Mouse (Mus musculus): ENCODE measurements around the gene Ly6g. TPM values are rescaled to one million over a fixed set of nuclear protein-coding genes. Genes with fewer than 3 reads are reported as not detected.
"Not testable (repeated sequence)": the region's sequence is repeated elsewhere in the genome, so short reads cannot be mapped to it uniquely, and the experiment has no call there.

The Ly6g gene
- polyA plus RNA-seq (2012; ENCODE audit: insufficient read depth, insufficient read length, missing spikeins) = not detected in 2 replicates

GRCm38 (mm10) chr15:75154940-75155339, at the start of gene Ly6g:
Gene Ly6g (plus strand): TSS chr15:75155240.
- Histone ChIP-seq H3K4me3 (ENCODE audit: insufficient read depth, low read depth, low read length) (no peak within 1 kb of the TSS), H3K27ac (replicated peaks; ENCODE audit: low read depth, low read length) (no peak within 1 kb of the TSS)

GRCm38 (mm10) chr15:75110424-75110823, 44.6 kb upstream of the Ly6g start:
- H3K27ac ChIP-seq (replicated peaks; ENCODE audit: low read depth, low read length); H3K4me1 ChIP-seq (ENCODE audit: control insufficient read depth, insufficient read depth, insufficient read length, low read length); H3K4me3 ChIP-seq (ENCODE audit: insufficient read depth, low read depth, low read length): not testable (repeated sequence)

More at GRCm38 (mm10) chr15:75154940-75155339, at the start of gene Ly6g:
- H3K4me1 ChIP-seq (ENCODE audit: control insufficient read depth, insufficient read depth, insufficient read length, low read length) = no peaks in the 10 kb centered on the region

GRCm38 (mm10) chr15:75111861-75112630, 43.0 kb upstream of the Ly6g start, which contains the start of gene Ly6c2:
Gene Ly6c2 (minus strand): TSS chr15:75111970.
- H3K27ac ChIP-seq (replicated peaks; ENCODE audit: low read depth, low read length); H3K4me3 ChIP-seq (ENCODE audit: insufficient read depth, low read depth, low read length); H3K4me1 ChIP-seq (ENCODE audit: control insufficient read depth, insufficient read depth, insufficient read length, low read length): not testable (repeated sequence)

- Histone ChIP-seq H3K4me1 (ENCODE audit: control insufficient read depth, insufficient read depth, insufficient read length, low read length) (no peaks in the 10 kb centered on the region), H3K27ac (replicated peaks; ENCODE audit: low read depth, low read length) (no peak overlapping the region), H3K4me3 (ENCODE audit: insufficient read depth, low read depth, low read length) (no peak overlapping the region)
Measured at GRCm38 (mm10) chr15:75116525-75116924, 38.5 kb upstream of the Ly6g start.

GRCm38 (mm10) chr15:75117481-75117880, 37.6 kb upstream of the Ly6g start:
- not testable (repeated sequence) for H3K27ac ChIP-seq (replicated peaks; ENCODE audit: low read depth, low read length); H3K4me3 ChIP-seq (ENCODE audit: insufficient read depth, low read depth, low read length); H3K4me1 ChIP-seq (ENCODE audit: control insufficient read depth, insufficient read depth, insufficient read length, low read length)

GRCm38 (mm10) chr15:75118742-75119141, 36.3 kb upstream of the Ly6g start:
- not testable (repeated sequence) for H3K4me1 ChIP-seq (ENCODE audit: control insufficient read depth, insufficient read depth, insufficient read length, low read length); H3K27ac ChIP-seq (replicated peaks; ENCODE audit: low read depth, low read length); H3K4me3 ChIP-seq (ENCODE audit: insufficient read depth, low read depth, low read length)

GRCm38 (mm10) chr15:75120066-75120465, 35.0 kb upstream of the Ly6g start:
- no peak overlapping the region for H3K27ac ChIP-seq (replicated peaks; ENCODE audit: low read depth, low read length)
- H3K4me1 ChIP-seq (ENCODE audit: control insufficient read depth, insufficient read depth, insufficient read length, low read length) = no peaks in the 10 kb centered on the region
- no peak overlapping the region for H3K4me3 ChIP-seq (ENCODE audit: insufficient read depth, low read depth, low read length)

- H3K4me3 ChIP-seq (ENCODE audit: insufficient read depth, low read depth, low read length); H3K27ac ChIP-seq (replicated peaks; ENCODE audit: low read depth, low read length): not testable (repeated sequence)
Measured at GRCm38 (mm10) chr15:75132346-75132745, 22.7 kb upstream of the Ly6g start.

GRCm38 (mm10) chr15:75135090-75135783, 19.8 kb upstream of the Ly6g start:
- not testable (repeated sequence) for H3K27ac ChIP-seq (replicated peaks; ENCODE audit: low read depth, low read length); H3K4me3 ChIP-seq (ENCODE audit: insufficient read depth, low read depth, low read length); H3K4me1 ChIP-seq (ENCODE audit: control insufficient read depth, insufficient read depth, insufficient read length, low read length)

More at GRCm38 (mm10) chr15:75132346-75132745, 22.7 kb upstream of the Ly6g start:
- not testable (repeated sequence) for H3K4me1 ChIP-seq (ENCODE audit: control insufficient read depth, insufficient read depth, insufficient read length, low read length)

- H3K27ac ChIP-seq (replicated peaks; ENCODE audit: low read depth, low read length); H3K4me1 ChIP-seq (ENCODE audit: control insufficient read depth, insufficient read depth, insufficient read length, low read length); H3K4me3 ChIP-seq (ENCODE audit: insufficient read depth, low read depth, low read length): not testable (repeated sequence)
Measured at GRCm38 (mm10) chr15:75137739-75138138, 17.3 kb upstream of the Ly6g start.

- H3K4me3 ChIP-seq (ENCODE audit: insufficient read depth, low read depth, low read length); H3K4me1 ChIP-seq (ENCODE audit: control insufficient read depth, insufficient read depth, insufficient read length, low read length); H3K27ac ChIP-seq (replicated peaks; ENCODE audit: low read depth, low read length): not testable (repeated sequence)
Measured at GRCm38 (mm10) chr15:75141812-75142360, 13.2 kb upstream of the Ly6g start.

GRCm38 (mm10) chr15:75143735-75144134, 11.3 kb upstream of the Ly6g start:
- H3K4me1 ChIP-seq (ENCODE audit: control insufficient read depth, insufficient read depth, insufficient read length, low read length) = no peaks in the 10 kb centered on the region

GRCm38 (mm10) chr15:75153087-75153486, 2.0 kb upstream of the Ly6g start:
- Histone ChIP-seq H3K4me1 (ENCODE audit: control insufficient read depth, insufficient read depth, insufficient read length, low read length) (no peaks in the 10 kb centered on the region), H3K27ac (replicated peaks; ENCODE audit: low read depth, low read length) (no peak overlapping the region), H3K4me3 (ENCODE audit: insufficient read depth, low read depth, low read length) (no peak overlapping the region)

More at GRCm38 (mm10) chr15:75143735-75144134, 11.3 kb upstream of the Ly6g start:
- H3K4me3 ChIP-seq (ENCODE audit: insufficient read depth, low read depth, low read length) = no peak overlapping the region
- H3K27ac ChIP-seq (replicated peaks; ENCODE audit: low read depth, low read length) = no peak overlapping the region

GRCm38 (mm10) chr15:75157646-75158045, 2.6 kb downstream of the Ly6g start:
- Histone ChIP-seq H3K4me1 (ENCODE audit: control insufficient read depth, insufficient read depth, insufficient read length, low read length) (no peaks in the 10 kb centered on the region), H3K4me3 (ENCODE audit: insufficient read depth, low read depth, low read length) (no peak overlapping the region), H3K27ac (replicated peaks; ENCODE audit: low read depth, low read length) (no peak overlapping the region)

GRCm38 (mm10) chr15:75175506-75175905, 20.5 kb downstream of the Ly6g start:
- Histone ChIP-seq H3K27ac (replicated peaks; ENCODE audit: low read depth, low read length) (no peak overlapping the region), H3K4me3 (ENCODE audit: insufficient read depth, low read depth, low read length) (no peak overlapping the region), H3K4me1 (ENCODE audit: control insufficient read depth, insufficient read depth, insufficient read length, low read length) (no peaks in the 10 kb centered on the region)

All from brown adipose tissue, adult 24 weeks (tissue).